Mouse (Mus musculus) lung, postnatal 14 days (tissue): ENCODE results near the gene Acsbg2.

Experiments
- DNase-seq: peaks from one replicate; pipeline ENCODE4 v3.0.0; 2021

Gene Acsbg2

DNA sequence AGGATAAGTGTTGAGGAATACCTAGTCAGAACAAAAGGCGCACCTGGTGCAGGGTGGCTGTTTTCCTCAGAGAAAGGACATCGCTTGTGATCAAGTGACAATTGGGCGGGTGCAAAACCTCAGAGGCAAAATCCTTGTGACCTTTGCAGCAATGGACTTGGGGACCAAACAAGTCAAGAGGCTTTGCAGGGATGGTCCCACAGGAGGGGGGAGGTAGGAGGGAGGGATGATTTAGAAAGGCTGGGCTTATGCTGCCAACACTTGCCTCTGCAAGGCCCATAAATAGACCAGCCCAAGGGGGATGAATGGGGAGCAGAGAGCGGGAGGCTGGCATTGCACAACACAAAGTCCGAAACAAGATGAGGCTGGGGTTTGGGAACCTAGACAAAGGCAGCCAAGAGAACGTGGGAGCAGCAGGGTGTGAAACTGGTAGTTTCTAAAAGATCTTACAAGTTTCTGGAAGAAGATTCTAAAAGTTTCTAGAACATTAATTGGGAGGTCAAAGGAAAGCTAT is 55.2 kb downstream of the Acsbg2 start:
- DNase-seq: no peak

DNA sequence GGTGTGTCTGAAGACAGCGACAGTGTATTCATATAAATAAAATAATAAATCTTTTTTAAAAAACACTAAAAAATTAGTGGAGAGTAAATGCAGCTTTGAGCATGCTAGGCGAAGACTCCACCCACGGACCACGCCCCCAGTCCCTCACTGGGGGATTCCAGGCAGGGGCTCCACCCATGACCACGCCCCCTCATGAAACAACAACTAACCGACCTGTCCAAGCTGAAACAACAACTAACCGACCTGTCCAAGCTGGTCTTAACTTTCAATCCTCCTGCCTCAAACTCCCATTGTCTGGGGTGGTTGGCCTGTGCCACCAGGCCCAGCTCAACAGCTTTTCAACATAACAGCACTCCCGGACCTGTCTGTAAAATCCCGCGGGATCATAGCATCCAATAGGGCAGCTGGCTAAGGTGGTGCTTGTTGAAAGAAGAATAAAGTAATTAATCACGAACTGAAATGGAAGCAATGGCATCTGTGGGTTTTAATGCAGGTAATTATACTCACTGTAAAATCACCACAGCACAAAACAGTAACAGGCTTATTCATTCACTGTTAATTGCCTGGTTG is 56.1 kb downstream of the Acsbg2 start:
- DNase-seq: no peak

DNA sequence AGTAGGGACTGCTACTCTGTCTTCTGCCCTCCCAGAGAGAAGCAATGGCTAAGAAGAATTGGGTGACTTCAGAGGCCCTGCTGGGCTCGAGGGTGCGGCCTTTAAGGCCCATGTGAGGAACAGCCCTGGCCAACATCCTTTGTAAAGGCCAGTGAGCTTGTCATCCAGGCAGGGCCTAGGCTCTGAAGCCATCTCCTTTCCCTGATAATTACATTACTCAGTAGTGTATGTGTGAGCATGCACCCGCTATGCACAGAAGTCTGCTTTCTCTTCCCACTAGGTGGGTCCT is 59.2 kb downstream of the Acsbg2 start:
- DNase-seq: no peak

DNA sequence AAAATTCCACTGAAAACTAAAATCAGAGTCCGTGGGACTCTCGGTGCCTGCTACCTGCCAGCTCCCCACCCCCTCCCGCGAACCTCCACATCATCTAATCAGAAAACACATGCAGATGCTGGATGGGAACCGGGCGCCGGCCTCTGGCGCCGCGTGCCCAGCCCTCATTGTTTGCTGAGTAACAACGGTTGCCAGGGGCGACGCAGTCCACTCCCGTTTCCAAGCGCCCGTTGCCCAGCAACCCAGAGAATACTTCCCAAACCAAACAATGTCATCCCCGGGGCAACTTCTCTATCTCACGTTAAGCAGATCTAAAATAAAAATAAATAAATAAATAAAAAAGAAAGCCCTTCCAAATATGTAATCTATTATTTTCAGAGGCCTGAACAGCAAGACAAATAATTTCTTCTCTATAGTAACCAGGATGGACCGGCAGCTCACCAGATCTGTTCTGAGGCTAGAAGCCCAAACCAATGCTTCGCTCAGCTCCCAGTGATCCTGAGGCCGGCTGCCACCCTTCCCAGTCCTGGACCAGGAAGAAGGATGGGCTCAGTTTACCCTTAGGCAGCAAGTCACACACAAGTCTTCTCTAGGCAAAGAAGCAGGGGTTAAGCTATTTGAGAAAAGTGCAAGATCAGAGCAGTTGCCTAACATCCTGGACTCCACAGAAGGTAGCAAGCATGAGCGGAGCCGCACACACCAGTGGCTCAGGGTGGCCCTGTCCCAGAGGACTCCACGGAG is 59.8 kb downstream of the Acsbg2 start:
- peak; percentile 88 for DNase-seq

DNA sequence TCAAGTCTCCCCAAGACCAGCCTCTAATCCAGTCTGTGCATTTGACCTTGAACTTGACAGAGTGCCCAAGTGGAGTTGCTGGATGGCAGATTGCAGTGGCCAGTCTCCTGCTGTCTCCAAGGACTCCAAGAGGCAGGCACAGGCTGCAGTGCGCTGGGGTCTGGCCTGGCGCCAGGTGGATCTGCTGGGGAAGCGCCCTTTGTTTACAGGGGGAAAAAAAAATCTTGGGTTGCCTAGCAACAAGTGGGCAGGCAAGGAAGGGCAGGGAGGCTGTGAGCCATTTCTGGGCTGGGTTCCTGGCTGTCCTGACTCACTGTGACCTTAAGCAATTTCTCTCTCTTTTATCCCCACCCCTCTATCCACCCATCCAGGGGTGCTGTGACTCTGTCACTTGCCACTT is 64.0 kb downstream of the Acsbg2 start:
- peak; percentile 91 for DNase-seq

DNA sequence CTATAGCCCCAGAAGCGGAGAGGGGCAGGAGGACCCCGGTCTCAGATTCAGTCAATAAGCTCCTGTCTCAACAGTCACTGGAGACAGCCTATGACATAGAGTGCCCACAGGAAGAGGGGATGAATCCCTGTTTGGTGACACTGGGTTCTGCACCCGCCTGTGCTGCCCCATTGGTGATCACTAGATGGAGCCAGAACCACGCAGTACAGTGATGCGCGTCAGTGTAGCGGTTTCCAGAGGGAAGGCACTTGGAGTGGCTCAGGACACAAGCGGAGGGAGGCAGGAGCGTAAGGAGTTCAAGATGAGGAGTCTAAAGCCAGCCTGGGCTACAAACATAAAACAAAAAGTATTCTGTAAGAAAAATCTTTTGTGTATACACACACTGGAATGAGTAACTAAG is 65.7 kb downstream of the Acsbg2 start:
- DNase-seq: peak; percentile 83

DNA sequence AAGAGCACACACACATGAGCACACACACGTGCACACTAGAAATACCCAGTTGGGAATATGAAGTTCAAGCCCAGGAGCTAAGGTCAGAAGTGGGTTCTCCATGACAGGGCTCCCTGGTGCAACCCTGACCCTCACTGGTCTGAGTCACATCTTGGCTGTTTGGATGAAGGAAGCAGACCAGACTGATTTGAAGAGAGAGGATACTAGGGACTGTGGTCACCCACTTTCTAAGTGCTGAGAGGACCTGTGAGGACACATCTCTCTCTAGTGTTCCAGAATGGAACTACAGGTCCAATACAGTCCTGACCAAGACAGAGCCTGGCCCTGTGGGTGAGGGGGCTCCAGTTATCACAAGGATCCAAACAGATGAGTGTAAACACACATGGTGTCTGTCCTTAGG is 68.5 kb downstream of the Acsbg2 start:
- DNase-seq: no peak

- DNase-seq: no peak
Observed at GRCm38 (mm10) chr17:56804952-56805351, 69.3 kb downstream of the Acsbg2 start.

- DNase-seq: no peak
Observed at GRCm38 (mm10) chr17:56802065-56802464, 72.2 kb downstream of the Acsbg2 start.

DNA sequence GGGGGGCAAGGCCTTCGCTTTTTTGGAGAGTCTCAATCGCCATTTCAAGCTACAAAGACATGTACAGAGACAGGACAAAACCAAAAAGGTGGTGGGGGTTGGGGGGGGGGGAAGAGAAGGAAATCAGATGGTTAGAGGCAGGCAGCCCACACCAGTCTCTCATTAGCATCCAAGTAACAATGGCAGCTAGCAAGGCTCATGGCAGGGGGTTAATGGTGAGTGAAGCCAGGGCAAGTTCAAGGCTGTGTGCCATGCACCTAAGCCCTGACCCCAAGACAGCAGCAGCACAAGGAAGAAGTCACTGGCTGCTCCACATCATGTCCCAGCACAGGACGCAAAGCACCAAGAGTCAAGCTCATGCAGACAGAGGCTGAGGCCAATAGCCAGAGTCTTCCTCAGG is 75.0 kb downstream of the Acsbg2 start:
- DNase-seq: no peak

GRCm38 (mm10) chr17:56793614-56794319 is 80.5 kb downstream of the Acsbg2 start:
- no peak for DNase-seq
